In genomic region chr1:38795496-38795895, GRCm38 (mm10) we compare ENCODE assay signal across 16 mouse cellular contexts.
"Had no signal": no experiment of that assay in that cellular context is flagged by ENCODE, and none has a peak within 500 bp of the region (broad histone marks: within the 10 kb centered on the region; RNA-seq: fewer than 3 reads in every experiment).

No protein-coding gene starts in this region.

- H3K9ac ChIP-seq: limb, embryonic 13.5 days; liver, embryonic 12.5 days; liver, embryonic 15.5 days; lung, embryonic 15.5 days; midbrain, embryonic 12.5 days had no signal

- H3K4me2 ChIP-seq: limb, embryonic 13.5 days; liver, embryonic 12.5 days; liver, embryonic 15.5 days; lung, embryonic 15.5 days; midbrain, embryonic 12.5 days had no signal

- ATAC-seq: liver, embryonic 12.5 days had no signal

- H3K4me1 ChIP-seq: limb, embryonic 10.5 days; limb, embryonic 13.5 days; liver, embryonic 12.5 days; liver, embryonic 15.5 days had no signal

- H3K4me3 ChIP-seq: limb, embryonic 10.5 days; limb, embryonic 13.5 days; liver, embryonic 12.5 days; liver, embryonic 15.5 days; lung, embryonic 15.5 days; megakaryocyte, embryonic 14.5 days; midbrain, embryonic 12.5 days had no signal

- H3K36me3 ChIP-seq: limb, embryonic 10.5 days; liver, embryonic 12.5 days; liver, embryonic 15.5 days; lung, embryonic 15.5 days had no signal

- H3K27ac ChIP-seq: limb, embryonic 10.5 days; limb, embryonic 13.5 days; liver, embryonic 12.5 days; liver, embryonic 15.5 days; lung, embryonic 15.5 days; midbrain, embryonic 12.5 days had no signal

- H3K9me3 ChIP-seq: limb, embryonic 10.5 days; limb, embryonic 13.5 days; liver, embryonic 12.5 days; liver, embryonic 15.5 days; lung, embryonic 15.5 days; megakaryocyte, embryonic 14.5 days; midbrain, embryonic 12.5 days had no signal

- H3K27me3 ChIP-seq: limb, embryonic 13.5 days; liver, embryonic 12.5 days; liver, embryonic 15.5 days; lung, embryonic 15.5 days; midbrain, embryonic 12.5 days had no signal

- DNase-seq: kidney, adult 2 months; kidney, postnatal 10 days; kidney, postnatal 36 days; liver; lung, adult 18-20 months; lung, postnatal 10 days; lung, postnatal 36 days; thymus, adult 18-20 months; thymus, postnatal 36 days had no signal
